Mouse (Mus musculus) cerebellum, adult 8-10 months (tissue): ENCODE data around the gene Pde4d.
"Not testable (repeated sequence)": the region's sequence is repeated elsewhere in the genome, so short reads cannot be mapped to it uniquely, and the experiment has no call there.

Experiments used
- DNase-seq: peaks from one replicate; pipeline ENCODE4 v3.0.0; 2022

Pde4d gene

DNA sequence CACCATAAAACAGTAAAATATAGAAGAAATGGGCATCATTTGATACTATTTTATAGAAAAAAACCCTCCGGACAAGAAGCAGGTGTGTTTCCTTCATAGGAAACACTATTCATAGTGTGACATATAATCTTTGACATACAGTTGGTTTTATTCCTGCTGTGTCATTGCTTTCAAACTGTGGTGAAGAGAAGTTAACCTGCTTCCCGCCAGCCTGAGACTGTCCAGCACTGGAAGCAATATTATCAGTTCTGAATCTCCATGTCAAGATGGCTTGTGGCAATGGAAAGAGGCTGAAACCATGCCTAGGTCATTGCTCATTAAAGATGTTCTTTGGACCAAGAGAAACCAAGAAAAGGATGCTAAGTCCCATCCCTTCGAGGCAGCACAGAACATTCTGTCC is 265.3 kb downstream of the Pde4d start:
- DNase-seq = no peak

DNA sequence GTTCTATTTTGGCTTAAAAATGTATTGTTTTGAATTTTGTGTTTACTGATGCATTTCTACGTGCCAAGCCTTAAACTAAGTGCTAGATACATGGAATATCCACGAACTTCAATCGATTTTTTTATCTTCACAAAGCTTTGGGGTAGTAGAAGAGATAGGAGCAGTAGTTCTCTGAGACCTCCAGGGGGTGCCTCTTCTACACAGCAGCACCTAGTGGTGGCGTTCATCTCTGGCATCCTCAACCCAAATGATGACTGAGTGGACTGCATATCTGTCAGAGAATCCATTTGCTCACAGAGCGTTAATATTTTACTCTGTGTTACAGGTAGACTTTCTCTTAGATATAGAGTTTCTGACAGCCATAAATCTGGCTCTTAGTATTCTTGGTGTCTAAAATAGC is 272.5 kb downstream of the Pde4d start:
- DNase-seq = peak; percentile 25

DNA sequence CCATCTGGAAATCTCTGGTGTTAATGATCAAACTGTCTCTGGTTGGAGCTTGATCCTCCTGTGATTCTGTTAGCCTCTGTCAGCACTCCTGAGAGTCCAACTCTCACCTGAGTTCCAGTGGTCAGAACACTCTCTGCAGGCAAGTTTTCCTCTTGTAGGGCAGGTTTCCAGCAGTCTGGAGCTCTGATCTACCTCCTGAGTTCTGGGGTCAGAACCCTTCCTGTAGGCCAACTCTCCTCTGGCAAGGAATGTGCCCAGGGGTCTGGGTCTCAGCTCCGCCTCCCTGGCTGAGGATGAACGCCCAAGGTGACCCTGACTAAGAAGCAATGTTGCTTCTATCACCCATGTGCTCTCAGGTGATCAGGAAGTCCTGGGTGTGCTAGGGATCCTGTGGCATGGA is 284.6 kb downstream of the Pde4d start:
- DNase-seq = not testable (repeated sequence)

DNA sequence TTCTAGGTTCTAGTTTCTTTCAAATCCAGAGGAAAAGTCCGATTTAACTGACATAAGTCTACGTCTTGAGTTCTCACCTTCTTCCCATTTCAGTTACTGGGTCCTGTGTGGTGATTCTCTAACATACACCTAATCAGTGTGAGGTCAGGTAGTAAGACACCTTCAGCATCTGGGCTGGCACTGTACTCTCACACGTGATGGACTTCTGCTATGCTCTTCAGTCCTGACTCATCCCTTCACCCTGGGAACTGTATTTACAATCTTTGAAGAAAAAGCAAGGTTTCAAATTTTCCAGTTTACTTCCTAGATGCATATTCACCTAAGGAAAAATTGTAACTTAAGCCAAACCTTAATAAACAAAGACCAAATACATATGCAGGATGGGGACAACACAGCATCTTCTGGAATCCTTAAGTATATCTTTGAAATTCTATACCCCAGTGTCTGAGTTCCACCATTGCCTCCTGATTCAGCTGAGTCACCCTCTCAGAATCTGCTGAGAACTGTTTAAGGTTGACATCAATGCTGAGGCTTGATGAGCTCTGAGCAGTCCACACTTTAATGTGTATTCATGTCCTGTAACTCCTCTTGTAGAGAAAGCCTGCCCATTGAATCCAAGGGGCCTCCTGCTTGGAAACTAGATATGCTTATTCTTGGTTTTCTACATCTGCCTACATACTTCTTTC is 301.6 kb downstream of the Pde4d start:
- no peak for DNase-seq

DNA sequence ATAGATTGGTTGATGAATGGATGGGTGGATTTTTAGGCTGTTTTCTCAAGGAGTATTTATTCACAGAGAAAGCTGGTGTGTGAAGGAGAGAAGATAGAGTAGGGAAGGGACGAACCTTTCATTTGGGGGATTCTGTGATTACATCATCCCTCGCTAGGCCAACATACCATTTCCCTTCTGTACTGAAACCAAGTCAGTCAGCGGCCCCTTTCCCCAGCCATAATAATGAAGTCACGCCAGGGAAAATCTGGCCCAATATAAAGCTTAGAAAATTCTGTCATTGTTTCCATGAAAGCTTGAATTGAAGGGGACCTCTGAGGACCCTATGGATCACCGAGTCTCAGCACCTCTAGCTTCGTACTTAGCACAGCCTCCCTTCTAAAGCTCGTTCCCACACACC is 307.7 kb downstream of the Pde4d start:
- DNase-seq = no peak

DNA sequence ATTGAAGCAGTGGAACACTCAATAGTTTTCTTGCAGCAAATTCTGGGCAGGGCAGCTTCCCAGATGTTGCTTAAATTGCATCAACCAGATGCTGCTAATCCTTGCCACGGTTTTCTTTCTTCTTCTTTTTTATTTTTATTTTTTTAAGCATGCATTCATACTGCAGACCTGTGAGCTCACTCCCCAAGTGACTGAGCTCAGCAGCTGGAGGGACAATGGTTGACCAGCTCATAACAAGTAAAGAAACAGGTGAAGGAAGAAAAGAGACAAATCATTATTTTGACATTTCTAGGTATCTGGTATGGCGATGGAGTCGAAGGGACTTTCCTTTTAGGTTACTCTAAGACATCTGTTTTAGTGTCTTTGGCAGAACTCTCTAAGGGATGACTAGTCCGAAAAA is 308.6 kb downstream of the Pde4d start:
- DNase-seq = no peak

DNA sequence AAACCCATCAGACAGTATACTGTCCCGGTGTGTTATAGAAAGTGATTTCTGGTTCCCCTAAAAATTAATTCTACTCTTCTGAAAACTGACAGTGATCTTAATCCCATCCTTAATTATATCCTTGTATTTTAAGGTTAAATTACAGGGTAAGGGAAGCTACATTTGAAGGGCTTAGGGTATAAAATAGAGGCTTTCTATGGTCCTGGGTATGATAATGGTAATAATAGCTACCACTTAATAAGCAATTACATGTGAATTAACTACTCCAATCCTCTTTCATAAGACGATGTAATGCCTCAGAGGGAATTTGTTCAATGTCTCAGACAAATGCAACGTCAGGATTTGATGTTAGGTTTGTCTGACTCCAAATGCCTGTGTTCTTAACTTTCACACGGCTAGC is 309.4 kb downstream of the Pde4d start:
- DNase-seq = no peak

DNA sequence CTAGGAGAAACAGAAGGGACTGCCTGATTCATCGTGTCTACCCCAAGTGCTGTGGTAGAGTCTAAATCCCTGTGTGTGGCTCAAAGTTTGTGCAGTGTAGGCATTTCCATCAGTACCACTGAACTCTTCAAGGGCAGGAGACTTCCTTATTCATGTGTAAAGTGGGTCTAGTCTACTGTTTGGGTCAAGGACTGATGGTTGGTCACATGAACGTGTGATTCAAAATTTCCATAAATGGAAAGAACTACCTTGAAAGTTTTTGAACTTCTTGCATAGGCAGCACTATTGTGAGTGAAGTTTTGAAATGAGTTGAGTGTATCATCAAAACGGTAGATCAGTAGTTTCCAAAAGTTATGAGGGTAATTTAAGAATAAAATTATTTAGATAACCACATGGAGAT is 313.5 kb downstream of the Pde4d start:
- no peak for DNase-seq

DNA sequence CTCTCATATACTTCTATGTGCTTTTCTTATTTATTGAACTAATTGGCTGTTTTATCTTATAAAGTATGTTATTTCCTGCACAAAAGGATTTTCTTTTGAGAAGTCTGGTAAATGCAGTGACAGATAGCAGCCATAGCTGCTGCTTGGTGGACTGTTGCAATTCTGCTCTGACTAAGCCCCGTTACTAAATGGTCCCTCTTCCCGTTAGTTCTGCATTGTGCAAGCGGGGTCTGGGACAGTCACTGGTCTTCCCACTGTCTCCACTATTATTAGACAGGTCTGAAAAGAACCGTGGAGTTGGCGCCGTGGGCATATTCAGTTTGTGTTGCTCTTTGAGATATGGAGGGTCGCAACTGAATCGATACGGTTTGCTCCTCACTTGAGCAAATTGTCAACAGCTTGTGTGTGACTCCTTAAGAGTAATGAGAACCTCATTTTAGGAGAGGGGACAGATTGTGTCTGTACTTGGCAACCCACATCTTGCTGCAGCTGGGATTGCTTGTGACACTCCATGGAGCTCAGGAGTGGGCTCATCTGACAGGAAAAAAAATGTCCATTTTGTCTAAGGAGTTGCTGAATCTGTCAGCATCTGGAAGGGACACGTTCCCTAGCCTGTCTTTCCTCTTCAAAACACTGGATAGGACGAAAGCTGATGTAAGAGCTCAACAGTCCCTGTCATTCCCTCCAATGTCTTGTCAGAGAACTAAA is 316.4 kb downstream of the Pde4d start:
- no peak for DNase-seq

DNA sequence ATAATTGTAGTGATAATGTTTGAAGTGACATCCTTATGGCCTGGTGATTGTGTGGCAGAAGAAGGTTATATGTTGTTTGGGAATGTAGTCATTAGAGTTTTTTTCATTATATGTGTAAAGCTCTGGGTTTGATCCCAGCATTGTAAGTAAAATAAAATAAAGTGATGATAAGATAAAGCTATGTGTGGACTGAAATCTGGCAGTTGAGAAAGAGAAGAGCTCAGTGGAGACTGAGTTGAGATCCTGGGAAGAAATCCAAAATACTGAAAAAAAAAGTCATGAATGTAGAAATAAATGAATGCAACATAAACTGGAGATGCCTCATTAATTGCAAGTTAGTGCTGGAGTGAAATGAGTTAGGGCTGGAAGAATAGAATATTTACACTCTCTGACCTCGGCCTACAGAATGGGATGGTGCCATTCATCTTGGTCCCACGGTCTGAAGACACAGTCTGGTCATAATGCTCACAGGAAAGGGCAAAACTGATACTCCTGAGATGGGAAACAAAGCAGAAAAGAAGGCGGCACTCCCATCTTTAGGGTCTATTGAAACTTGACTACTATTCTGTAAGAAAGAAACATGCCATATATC is 319.8 kb downstream of the Pde4d start:
- no peak for DNase-seq

DNA sequence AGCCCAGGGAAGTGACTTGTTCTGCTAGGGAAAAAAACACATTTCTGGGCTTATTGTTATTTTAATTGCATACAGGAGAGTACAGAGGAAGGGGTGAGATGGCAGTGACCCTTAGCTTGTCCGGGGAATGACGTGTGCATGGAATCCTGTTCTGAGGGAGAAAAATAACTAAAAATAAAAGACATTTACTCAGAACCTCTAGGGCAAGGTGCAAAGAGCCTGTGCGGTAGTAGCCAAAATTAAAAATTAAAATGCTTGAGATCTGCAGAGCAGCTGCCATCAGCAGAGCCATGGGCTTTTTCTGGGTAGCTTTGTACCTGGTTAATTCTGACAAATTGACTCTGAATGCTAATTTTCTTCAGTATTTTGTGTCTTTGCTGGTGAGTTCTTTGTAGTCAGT is 322.6 kb downstream of the Pde4d start:
- no peak for DNase-seq

DNA sequence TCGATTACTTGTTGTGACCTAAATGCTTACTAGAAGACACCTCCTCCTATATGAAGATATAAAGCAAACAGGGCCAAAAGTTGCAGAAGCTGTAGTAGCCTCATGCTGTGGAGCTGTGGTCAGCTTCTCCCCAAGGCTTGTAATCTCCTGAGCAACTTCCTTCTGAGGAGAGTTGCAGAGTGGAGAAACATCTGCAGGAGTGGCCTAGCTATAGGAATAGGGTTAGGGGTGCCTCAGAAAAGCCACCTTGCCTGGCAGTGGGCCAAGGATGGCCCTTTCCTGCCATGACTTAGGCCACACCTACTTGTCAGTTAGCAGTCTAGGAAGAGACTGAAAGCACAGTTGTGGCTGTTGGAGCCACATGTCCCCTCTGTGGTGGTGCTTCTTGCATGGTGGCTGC is 325.2 kb downstream of the Pde4d start:
- DNase-seq = no peak

DNA sequence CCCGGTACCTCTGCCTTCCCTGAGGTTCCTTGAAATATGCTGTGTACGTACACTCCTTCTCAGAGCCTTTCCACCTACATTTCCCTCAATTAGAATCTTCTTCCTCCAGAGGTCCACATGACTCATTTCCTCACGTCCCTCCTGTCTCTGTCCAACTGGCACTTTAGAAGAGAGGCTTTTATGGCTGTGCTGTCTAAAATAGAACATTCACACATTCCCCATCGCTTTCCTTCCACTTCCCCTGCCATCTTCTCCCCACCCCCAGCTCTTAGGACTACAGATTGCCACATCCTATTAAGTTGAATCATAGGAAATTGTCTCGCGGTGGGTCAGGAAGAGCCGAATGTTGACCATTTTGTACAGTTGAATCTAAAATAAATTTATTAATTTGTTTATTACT is 326.1 kb downstream of the Pde4d start:
- DNase-seq = no peak

DNA sequence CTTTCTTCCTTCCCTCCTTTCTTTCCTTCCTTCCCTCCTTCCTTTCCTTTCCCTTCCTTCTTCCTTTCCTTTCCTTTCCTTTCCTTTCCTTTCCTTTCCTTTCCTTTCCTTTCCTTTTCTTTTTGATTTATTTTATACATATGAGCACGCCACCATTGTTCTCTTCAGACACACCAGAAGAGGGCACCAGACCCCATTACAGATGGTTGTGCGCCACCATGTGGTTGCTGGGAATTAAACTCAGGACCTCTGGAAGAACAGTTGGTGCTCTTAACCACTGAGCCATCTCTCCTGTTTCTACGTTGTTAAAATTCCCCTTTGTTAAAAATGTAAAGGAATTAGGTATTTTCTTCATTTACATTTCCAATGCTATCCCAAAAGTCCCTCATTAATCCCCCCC is 347.9 kb downstream of the Pde4d start:
- DNase-seq = not testable (repeated sequence)

DNA sequence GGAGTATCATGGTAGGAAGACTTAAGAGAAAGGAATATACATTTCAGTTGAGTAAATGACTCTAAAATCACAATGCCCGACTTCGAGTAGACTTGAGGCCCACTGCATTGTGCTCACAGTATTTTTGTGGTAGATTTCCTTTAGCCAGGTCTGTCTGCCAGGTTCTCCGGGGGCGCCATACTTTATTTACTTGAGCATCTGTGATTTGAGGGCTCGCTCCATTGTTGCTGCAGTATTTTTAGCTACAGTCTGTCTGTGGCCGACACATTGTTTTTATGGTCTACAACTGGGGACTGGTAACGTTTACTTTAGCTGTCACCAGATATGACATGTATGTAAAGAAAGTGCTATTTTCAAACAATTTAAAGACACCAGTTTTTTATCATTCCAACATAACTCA is 359.4 kb downstream of the Pde4d start:
- no peak for DNase-seq

DNA sequence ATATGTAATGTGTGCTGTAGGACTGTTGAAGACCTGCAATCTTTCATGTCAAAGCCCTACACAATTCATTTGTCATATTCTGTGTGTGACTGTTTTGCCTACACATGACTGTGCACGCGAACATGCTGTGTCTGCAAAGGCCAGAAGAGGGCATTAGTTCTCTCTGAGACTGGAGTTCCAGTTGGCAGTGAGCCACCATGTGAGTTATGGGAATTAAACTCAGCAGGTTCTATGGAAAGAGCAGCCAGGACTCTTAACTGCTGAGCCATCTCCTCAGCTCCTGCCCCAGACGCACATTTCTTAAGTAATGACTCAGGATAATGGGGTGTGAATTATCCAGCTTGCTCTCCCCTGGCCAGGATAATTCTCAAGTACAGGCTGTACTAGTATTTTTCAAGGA is 363.2 kb downstream of the Pde4d start:
- peak; percentile 58 for DNase-seq

DNA sequence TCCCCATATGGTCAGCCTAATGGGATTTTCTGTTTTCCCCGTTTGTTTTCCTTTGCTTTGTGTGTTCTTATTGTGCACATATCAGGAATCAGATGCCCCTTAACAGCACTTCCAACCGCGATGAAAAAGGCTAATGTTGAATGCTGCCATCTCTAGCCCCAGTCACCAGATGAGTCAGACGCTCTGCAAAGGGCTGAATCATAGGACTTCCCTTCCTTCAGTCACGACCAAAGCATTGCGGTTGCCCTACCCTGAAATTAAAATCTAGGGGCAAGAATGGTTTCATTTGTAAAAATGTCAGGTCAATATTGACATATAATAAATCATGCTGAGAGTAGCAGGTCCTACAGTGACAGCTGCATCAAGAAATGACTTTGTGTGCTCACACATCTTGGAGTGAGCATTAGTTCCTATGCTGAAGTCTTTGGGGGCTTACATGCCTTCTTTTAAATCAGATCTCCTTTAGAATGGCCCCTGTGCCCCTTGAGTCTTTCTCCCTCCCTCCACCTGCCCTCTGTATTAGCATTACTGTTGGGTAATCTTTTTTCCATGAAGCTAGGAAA is 370.2 kb downstream of the Pde4d start:
- no peak for DNase-seq

DNA sequence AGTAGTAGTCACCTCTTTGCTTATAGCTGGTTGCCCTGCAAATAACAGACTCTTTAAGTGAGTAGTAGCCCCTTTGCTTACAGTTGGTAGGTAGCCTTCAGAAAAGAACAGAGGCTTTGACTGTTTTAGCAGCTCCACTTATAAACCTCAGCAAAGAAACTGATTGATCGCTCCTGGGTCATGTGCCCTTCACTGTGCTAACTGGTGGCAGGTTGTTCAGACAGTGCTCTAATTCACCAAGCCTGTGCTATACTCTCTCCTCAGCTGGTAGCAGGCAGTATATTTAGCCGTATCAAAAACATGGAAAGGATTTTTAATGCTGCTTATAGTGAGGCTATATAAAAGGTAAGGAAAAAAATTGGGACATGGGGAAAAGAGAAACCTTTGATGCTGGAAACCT is 370.7 kb downstream of the Pde4d start:
- no peak for DNase-seq

DNA sequence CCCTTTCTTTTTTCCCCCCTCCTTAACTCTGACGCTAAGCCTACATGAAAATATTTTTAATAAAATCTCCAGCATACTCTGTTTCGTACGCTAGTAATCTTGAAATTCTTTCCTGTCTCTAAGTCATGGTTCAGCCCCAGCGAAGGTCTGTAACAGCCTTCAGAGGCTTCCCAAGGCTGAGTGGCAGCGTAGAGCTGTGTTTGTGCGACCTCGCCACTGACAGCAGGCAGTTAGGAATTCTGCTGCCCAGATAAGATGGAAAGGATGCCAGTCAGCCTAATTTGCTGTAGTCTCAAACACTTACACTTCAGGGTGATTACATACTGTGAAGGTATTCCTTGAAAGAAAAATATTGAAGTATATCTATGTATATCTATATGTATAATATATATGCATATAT is 371.5 kb downstream of the Pde4d start:
- DNase-seq = no peak

DNA sequence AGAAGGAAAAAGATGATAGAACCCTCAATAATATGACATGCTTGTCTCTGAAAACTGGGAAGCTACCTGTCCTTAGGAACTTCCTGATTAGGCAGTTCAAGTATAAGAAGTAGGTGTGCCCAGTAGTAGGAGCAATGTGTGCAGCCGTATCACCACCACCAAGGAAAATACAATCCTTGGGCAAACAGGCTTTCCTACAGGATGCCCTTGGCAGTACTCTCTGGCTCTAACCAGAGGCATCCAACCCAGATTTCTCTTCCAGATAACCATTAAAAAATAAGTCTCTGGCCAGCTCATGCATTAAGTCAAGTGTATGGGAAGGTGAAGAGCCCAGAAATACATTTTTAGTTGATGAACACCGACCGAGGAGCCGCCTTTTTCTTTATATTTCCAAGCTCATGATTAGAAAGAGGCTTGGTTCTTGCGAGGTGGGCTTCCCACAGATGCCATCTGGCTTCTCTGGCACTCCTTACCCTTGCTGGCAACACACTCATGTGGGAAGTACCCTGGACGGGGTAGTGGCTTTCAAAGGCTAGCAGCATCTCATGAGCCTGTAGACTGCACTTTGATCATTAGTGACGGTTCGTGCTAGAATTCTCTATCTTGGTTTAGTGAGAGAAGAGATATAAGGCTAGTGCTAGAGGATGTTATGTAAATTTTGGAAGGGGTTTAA is 375.0 kb downstream of the Pde4d start:
- peak; percentile 79 for DNase-seq

DNA sequence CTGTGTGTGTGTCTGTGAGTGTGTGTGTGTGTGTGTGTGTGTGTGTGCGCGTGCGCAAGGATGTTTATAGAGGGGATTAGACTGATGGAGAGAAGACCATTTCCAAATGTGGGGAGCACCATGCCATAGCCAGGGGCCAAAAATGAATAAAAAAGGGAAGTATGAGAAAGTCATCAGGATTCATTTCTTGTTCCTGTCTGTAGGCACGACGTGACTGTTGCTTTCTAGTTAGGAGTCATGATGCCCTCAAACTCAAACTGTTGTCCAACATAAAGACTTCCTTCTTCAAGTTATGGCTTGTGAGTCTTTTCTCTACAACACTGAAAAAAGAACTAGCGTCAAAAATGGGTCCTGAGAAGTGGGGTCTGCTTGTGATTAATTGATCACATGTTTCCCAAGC is 375.8 kb downstream of the Pde4d start:
- no peak for DNase-seq

DNA sequence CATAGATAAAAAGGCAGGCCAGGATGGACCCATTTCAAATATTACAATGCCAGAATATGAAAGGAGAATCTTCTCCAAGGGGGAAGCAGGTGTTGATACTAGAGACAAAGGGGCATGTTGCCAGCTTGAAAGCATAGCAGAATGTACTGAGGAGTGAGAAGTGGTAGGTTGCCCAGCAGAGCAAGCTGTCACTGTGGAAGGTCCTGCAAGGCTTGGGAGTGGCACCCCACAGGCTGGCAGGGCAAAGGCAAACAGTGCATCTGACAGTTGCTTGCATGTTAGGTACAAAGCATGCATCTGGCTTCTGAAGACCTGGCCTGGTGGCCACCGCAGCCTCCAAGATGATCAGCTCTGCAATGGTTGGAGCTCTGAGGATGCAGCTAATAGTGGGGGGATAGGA is 384.4 kb downstream of the Pde4d start:
- DNase-seq = peak; percentile 83

DNA sequence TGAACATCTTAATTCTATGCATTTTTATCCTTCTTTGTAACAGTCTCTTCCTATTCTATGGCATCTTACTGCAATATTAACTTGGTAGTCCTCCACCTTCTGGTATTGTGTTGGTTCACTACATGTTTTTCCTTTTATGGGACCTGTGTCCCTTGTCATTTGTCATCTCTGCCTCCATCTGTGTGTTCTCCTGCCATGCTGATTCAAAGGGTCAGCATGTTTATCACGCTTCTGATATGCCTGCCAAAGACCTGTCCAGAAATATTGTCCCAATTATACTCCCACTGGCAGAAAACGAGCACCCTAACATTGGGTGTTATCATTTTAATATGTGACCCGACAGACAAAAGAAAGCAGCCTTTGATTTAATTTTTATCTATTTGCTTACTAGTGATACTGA is 386.6 kb downstream of the Pde4d start:
- DNase-seq = no peak

DNA sequence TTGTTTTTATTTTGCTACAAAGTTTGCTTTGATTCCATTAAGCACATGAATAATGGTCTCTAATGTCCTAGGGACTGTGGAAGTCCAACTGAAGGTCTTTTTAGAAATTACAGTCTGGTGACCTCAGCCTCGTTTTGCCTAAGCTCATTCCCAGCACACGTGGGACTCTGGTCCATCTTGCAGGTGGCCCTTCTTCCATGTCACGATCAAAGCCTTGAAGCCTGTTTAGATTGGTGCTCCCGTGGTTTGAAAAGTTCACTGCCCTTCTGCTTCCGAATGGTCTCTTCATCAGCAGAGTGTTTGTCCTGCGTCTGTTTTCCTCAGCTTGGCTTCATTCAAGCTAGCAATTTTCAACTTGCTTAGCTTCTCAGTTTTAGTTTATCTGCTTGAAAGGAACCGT is 389.4 kb downstream of the Pde4d start:
- no peak for DNase-seq
